Mouse (Mus musculus): ENCODE data around the gene Gm10181.

DNA sequence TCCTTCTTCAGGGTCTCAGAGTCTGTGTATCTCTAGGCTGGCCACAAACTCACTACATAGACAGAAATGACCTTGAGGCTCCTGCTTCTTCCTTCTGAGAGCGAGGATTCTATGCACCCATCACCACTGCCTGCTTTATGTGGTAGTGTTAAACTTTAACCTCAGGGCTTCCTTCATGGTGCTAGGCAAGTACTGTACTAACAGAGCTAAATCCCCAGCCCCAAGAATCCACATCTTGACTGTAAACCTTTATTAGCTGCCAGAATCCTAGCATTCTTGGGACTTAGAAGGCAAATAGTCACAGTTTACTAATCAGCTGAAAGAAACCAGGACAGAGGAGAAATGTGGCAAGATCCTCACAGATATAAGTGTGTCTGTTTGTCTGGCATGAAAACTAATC is 1.6 kb downstream of the Gm10181 start:
- no peak for TF ChIP-seq CTCF (IDR thresholded peaks at IDR 0.05; ENCODE audit: control insufficient read depth, insufficient read depth, low read length)
- TF ChIP-seq POLR2A (IDR thresholded peaks at IDR 0.05; ENCODE audit: borderline replicate concordance, control insufficient read depth, low read depth, low read length): no peak

Measured in bone marrow, adult 2 months (tissue).